In the genomic region with DNA sequence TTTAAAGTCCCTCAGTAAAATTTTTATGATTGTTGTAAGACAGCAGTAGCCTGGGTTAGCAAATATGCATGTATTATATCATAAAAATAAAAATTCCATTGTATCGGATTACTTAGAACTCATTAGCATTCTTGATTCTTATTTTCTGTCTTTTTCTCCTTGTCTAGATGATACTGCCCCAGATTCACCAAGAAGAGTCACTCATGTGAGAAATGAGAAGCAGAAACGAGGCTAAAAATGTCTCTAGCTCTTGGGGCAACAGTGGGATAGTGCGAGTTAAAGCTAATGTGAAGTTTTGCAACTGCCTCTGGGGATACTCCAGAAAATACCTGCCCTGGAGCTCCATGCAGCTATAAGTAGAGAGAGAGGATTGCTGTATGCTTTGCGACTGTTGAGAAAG, we compare ENCODE assay signal across 15 mouse cellular contexts.
A peak's percentile ranks its signal among the peaks of the same experiment; 100 is the strongest.
DNase-seq lines count a peak whose midpoint lies in the region.
"Had no signal": no experiment of that assay in that cellular context is flagged by ENCODE, and none has a peak within 500 bp of the region (broad histone marks: within the 10 kb centered on the region; RNA-seq: fewer than 3 reads in every experiment).

No protein-coding gene starts in this region.

- peak; percentile 7 for DNase-seq in cerebellum, adult 9-10 months
- DNase-seq in cerebellum, postnatal 25 days = no peak
- peak; percentile 65 for DNase-seq in Muller cell, postnatal 12 days (ENCODE audit: inconsistent ontology term)
- DNase-seq in retina, embryonic 14.5 days (ENCODE audit: low spot score) = peak; percentile 10
- no peak for DNase-seq in left cerebral cortex, postnatal 4 days
- DNase-seq in heart, postnatal 10 days = no peak
- DNase-seq: adrenal gland, adult 2 months; adrenal gland, postnatal 10 days; adrenal gland, postnatal 36 days; B cell, adult 2 months; cerebellum, adult 11 months; cerebellum, adult 8-10 months; cerebellum, postnatal 10 days; cerebellum, postnatal 36 days; embryo, embryonic 11 days had no signal

- intact Hi-C loops in left cerebral cortex, postnatal 4 days (cut with DNase I) = no loop called here
- intact Hi-C loops in heart, postnatal 10 days (cut with DNase I) = no loop called here

Comparison
In these comparisons a context has a peak if more than half of its experiments do, and no peak if none do; other contexts are left out.
1. DNase-seq: peak in cerebellum, adult 9-10 months (single experiment), Muller cell, postnatal 12 days (single experiment) and retina, embryonic 14.5 days (single experiment); none in cerebellum, postnatal 25 days (0 of 2), left cerebral cortex, postnatal 4 days (single experiment) and heart, postnatal 10 days (0 of 2).